Mouse (Mus musculus): ENCODE measurements around the gene Caly. TPM values are rescaled to one million over a fixed set of nuclear protein-coding genes. Genes with fewer than 3 reads are reported as not detected.

Caly gene
- polyA plus RNA-seq, 1 experiment from 2014 or later, result not detected

DNA sequence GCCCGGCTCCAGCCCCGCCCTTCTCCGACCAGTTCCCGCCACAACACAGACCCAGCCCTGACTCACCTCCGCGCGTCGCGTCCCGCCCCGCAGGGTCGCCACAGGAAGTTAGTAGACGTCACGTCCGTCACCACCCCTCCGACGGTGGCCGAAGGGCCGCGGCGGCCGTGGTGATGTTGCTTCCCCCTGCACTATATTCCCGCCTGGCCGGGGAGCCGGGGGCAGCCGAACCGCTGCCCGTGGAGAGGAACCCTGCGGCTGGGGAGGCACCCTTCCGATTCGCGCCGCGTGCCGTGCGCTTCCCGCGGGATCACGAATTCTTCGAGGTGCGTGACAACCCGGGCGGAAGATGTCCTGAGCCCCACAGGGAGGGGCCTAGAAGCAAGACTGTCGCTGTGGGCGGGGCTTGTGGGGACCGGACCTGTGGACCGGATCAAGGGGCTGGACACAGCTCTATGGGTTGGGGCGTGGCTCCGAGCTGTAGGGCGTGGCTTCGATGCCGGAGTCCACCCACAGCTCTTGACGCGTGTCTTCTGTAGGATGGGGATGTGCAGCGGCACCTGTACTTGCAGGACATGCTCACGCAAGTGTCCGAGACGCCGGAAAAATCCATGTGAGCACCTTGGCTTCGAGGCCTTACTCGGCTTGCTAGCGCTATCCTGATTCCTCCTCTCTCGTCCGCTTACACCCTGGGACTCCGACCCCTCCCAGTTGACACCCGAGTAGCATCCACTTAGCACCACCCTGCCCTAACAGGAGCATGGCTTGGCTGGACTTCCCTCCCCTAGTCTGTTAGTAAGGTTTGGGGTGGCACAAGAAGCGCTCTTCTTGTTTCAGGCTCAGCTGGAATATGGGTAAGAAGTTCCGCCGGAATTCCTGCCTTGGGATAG, 45.8 kb downstream of the Caly start, which contains the start of the genes Zfp511 and Tubgcp2:
Gene Zfp511, plus strand, starts transcription at position 111 of the 890 bp plus-strand sequence.
Gene Tubgcp2, minus strand, starts transcription at position 389 of the 890 bp plus-strand sequence.
- H3K9ac ChIP-seq (ENCODE audit: low read depth, low read length), result peak within 1 kb of the TSS; percentile 88
- ATAC-seq (ENCODE audit: low read depth), result peak; percentile 98
- WGBS (ENCODE audit: insufficient replicate concordance), result 2% methylated on average over 69 of the region's 69 CpGs
- no peaks in the 10 kb centered on the region for H3K27me3 ChIP-seq (ENCODE audit: control insufficient read depth, insufficient read depth, low read depth, low read length)
- peak within 1 kb of the TSS; percentile 92 for H3K4me2 ChIP-seq (ENCODE audit: low read depth, low read length)
- no peaks in the 10 kb centered on the region for H3K9me3 ChIP-seq (replicated peaks; ENCODE audit: control insufficient read depth, low read length)
- peak within 1 kb of the TSS; percentile 89 for H3K4me3 ChIP-seq (ENCODE audit: low read depth, low read length)
- H3K36me3 ChIP-seq (ENCODE audit: control insufficient read depth, insufficient read depth), result peaks cover 12% of the 10 kb centered on the region
- H3K4me1 ChIP-seq (ENCODE audit: control insufficient read depth, low read depth, low read length), result peaks cover 11% of the 10 kb centered on the region
- peak within 1 kb of the TSS; percentile 88 for H3K27ac ChIP-seq (ENCODE audit: low read length)

DNA sequence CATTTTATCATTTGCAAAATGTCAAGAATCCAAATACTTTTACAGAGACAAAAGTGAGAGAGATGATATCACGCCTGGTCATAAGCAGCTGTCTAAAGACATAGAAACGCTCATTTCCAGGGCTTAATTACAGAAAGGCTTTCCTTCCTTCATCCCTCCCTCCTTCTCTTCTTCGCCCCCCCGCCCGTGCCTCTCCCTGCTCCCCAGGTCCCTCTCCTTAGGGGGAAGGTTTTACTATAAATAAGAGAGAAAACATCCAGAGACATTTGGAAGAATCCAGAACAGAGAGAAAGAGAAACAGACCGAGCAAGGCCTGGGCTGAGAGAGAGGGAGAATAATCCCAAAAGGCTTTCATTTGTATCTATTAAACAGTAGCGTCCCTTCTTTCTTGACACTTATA, 46.9 kb downstream of the Caly start:
- Histone ChIP-seq H3K9ac (ENCODE audit: low read depth, low read length) (peak overlapping the region; percentile 88), H3K27ac (ENCODE audit: low read length) (peak overlapping the region; percentile 88), H3K4me2 (ENCODE audit: low read depth, low read length) (peak overlapping the region; percentile 92), H3K27me3 (ENCODE audit: control insufficient read depth, insufficient read depth, low read depth, low read length) (no peaks in the 10 kb centered on the region), H3K4me3 (ENCODE audit: low read depth, low read length) (peak overlapping the region; percentile 89), H3K36me3 (ENCODE audit: control insufficient read depth, insufficient read depth) (peaks cover 21% of the 10 kb centered on the region), H3K4me1 (ENCODE audit: control insufficient read depth, low read depth, low read length) (peaks cover 11% of the 10 kb centered on the region), H3K9me3 (replicated peaks; ENCODE audit: control insufficient read depth, low read length) (no peaks in the 10 kb centered on the region)
- WGBS (ENCODE audit: insufficient replicate concordance), result 8% methylated on average over 7 of the region's 7 CpGs
- no peak for ATAC-seq (ENCODE audit: low read depth)

DNA sequence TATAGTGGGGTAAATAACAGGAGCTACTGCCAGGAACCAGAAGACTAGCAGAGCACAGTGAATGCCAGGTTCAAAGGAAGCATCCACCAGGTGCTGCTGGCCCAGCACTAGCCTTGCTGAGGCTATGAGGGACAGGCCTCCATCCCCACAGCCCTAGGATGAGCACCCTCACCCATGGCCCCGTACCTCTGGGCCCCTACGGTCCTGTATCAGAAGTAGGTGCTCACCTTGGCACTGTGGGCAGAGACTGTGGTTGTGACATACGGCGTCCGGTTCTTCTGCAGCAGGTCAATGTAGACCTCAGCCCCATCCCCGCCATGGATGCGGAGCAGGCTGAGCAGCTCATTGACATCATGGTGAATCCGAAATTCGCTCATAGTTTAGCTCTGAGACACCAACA, 49.0 kb downstream of the Caly start:
- Histone ChIP-seq H3K27ac (ENCODE audit: low read length) (no peak overlapping the region), H3K4me2 (ENCODE audit: low read depth, low read length) (no peak overlapping the region), H3K9ac (ENCODE audit: low read depth, low read length) (no peak overlapping the region), H3K4me3 (ENCODE audit: low read depth, low read length) (no peak overlapping the region), H3K27me3 (ENCODE audit: control insufficient read depth, insufficient read depth, low read depth, low read length) (no peaks in the 10 kb centered on the region), H3K36me3 (ENCODE audit: control insufficient read depth, insufficient read depth) (peaks cover 40% of the 10 kb centered on the region), H3K9me3 (replicated peaks; ENCODE audit: control insufficient read depth, low read length) (no peaks in the 10 kb centered on the region), H3K4me1 (ENCODE audit: control insufficient read depth, low read depth, low read length) (peaks cover 11% of the 10 kb centered on the region)
- WGBS (ENCODE audit: insufficient replicate concordance), result 85% methylated on average over 9 of the region's 9 CpGs
- no peak for ATAC-seq (ENCODE audit: low read depth)

DNA sequence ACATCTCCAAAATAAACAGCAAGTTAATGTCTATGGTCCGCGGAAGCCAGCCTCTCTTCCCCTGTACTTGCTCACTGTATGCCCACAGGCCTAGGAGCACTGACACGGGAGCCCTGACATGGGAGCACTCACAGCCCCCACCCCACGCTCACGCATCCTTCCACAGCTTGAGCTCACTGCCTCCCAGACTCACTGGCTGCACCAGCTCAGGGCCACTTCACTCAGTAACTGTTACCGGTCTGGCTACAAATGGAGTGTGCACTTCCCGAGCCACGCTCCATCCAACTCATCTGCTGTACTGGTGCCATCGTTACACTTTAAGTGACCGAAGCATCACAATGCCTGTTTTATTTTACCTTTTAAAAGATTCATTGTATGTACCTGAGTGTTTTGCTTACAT, 50.0 kb downstream of the Caly start:
- H3K36me3 ChIP-seq (ENCODE audit: control insufficient read depth, insufficient read depth), result peaks cover 45% of the 10 kb centered on the region
- peaks cover 11% of the 10 kb centered on the region for H3K4me1 ChIP-seq (ENCODE audit: control insufficient read depth, low read depth, low read length)
- H3K4me2 ChIP-seq (ENCODE audit: low read depth, low read length), result no peak overlapping the region
- no peak for ATAC-seq (ENCODE audit: low read depth)
- no peaks in the 10 kb centered on the region for H3K9me3 ChIP-seq (replicated peaks; ENCODE audit: control insufficient read depth, low read length)
- WGBS (ENCODE audit: insufficient replicate concordance), result 89% methylated on average over 10 of the region's 10 CpGs
- H3K27ac ChIP-seq (ENCODE audit: low read length), result no peak overlapping the region
- no peaks in the 10 kb centered on the region for H3K27me3 ChIP-seq (ENCODE audit: control insufficient read depth, insufficient read depth, low read depth, low read length)
- H3K4me3 ChIP-seq (ENCODE audit: low read depth, low read length), result no peak overlapping the region
- H3K9ac ChIP-seq (ENCODE audit: low read depth, low read length), result no peak overlapping the region

DNA sequence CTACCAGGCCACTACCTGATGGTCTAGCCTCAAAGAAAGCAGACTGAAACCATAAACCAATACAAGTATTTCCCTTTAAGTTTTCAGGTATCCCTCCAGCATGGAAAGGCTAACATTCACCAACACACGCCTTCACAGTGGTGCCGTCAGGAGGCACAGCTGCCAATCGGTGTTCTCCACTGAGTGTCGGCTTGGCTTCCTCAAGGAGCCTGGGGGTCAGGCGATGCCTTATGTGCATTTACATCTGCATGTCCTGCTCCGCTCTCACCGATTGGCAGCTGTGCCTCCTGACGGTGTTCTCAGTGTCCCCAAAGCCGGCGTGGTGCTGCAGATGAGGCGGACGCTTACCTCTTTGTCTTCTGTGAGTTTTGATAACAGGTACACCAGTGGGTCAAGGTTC, 50.6 kb downstream of the Caly start:
- no peak overlapping the region for H3K27ac ChIP-seq (ENCODE audit: low read length)
- no peak overlapping the region for H3K4me2 ChIP-seq (ENCODE audit: low read depth, low read length)
- no peaks in the 10 kb centered on the region for H3K27me3 ChIP-seq (ENCODE audit: control insufficient read depth, insufficient read depth, low read depth, low read length)
- no peak for ATAC-seq (ENCODE audit: low read depth)
- no peak overlapping the region for H3K9ac ChIP-seq (ENCODE audit: low read depth, low read length)
- H3K4me1 ChIP-seq (ENCODE audit: control insufficient read depth, low read depth, low read length), result peaks cover 6% of the 10 kb centered on the region
- peaks cover 45% of the 10 kb centered on the region for H3K36me3 ChIP-seq (ENCODE audit: control insufficient read depth, insufficient read depth)
- H3K4me3 ChIP-seq (ENCODE audit: low read depth, low read length), result no peak overlapping the region
- no peaks in the 10 kb centered on the region for H3K9me3 ChIP-seq (replicated peaks; ENCODE audit: control insufficient read depth, low read length)
- whole genome bisulfite sequencing (ENCODE audit: insufficient replicate concordance), result 92% methylated on average over 12 of the region's 12 CpGs

Other genes with a start within 250 kb of the Caly start
- 0.12 TPM in 1 of 2 replicates, not detected in the other for gene Adgra1, start 248.4 kb downstream of the Caly start, polyA plus RNA-seq (2015; fragmentation: Nextera tagmentation; extraction: Ambion mirVana)
- gene Kndc1, start 187.9 kb downstream of the Caly start, polyA plus RNA-seq (2015; fragmentation: Nextera tagmentation; extraction: Ambion mirVana), result not detected in 2 replicates
- gene Utf1, start 138.8 kb downstream of the Caly start, polyA plus RNA-seq (2015; fragmentation: Nextera tagmentation; extraction: Ambion mirVana), result not detected in 2 replicates
- gene 6430531B16Rik, start 103.8 kb downstream of the Caly start, polyA plus RNA-seq (2015; fragmentation: Nextera tagmentation; extraction: Ambion mirVana), result not detected in 2 replicates
- gene Adam8, start 90.0 kb downstream of the Caly start, polyA plus RNA-seq (2015; fragmentation: Nextera tagmentation; extraction: Ambion mirVana), result 1.6 and 1.8 TPM in 2 replicates
- gene Zfp511, start 46.2 kb downstream of the Caly start, polyA plus RNA-seq (2015; fragmentation: Nextera tagmentation; extraction: Ambion mirVana), result 15.5 and 16.5 TPM in 2 replicates
- gene Tubgcp2, start 45.9 kb downstream of the Caly start, polyA plus RNA-seq (2015; fragmentation: Nextera tagmentation; extraction: Ambion mirVana), result 22.2 and 23.3 TPM in 2 replicates
- not detected in 2 replicates for gene Msx3, start 33.5 kb downstream of the Caly start, polyA plus RNA-seq (2015; fragmentation: Nextera tagmentation; extraction: Ambion mirVana)
- 9.5 TPM in 1 of 2 replicates, not detected in the other for gene Prap1, start 10.8 kb upstream of the Caly start, polyA plus RNA-seq (2015; fragmentation: Nextera tagmentation; extraction: Ambion mirVana)
- 8.4 and 11.6 TPM in 2 replicates for gene Fuom, start 19.9 kb upstream of the Caly start, polyA plus RNA-seq (2015; fragmentation: Nextera tagmentation; extraction: Ambion mirVana)
- gene Paox, start 33.3 kb upstream of the Caly start, polyA plus RNA-seq (2015; fragmentation: Nextera tagmentation; extraction: Ambion mirVana), result 11.0 and 14.3 TPM in 2 replicates
- 122 and 131 TPM in 2 replicates for gene Echs1, start 33.9 kb upstream of the Caly start, polyA plus RNA-seq (2015; fragmentation: Nextera tagmentation; extraction: Ambion mirVana)
- 13.0 and 13.1 TPM in 2 replicates for gene Mtg1, start 55.0 kb upstream of the Caly start, polyA plus RNA-seq (2015; fragmentation: Nextera tagmentation; extraction: Ambion mirVana)
- gene Sprn, start 72.3 kb upstream of the Caly start, polyA plus RNA-seq (2015; fragmentation: Nextera tagmentation; extraction: Ambion mirVana), result not detected in 2 replicates
- gene Olfr522, start 82.2 kb upstream of the Caly start, polyA plus RNA-seq (2015; fragmentation: Nextera tagmentation; extraction: Ambion mirVana), result not detected in 2 replicates
- gene Olfr523, start 90.7 kb upstream of the Caly start, polyA plus RNA-seq (2015; fragmentation: Nextera tagmentation; extraction: Ambion mirVana), result not detected in 2 replicates
- not detected in 2 replicates for gene Olfr524, start 123.4 kb upstream of the Caly start, polyA plus RNA-seq (2015; fragmentation: Nextera tagmentation; extraction: Ambion mirVana)
- gene Cd163l1, start 135.7 kb upstream of the Caly start, polyA plus RNA-seq (2015; fragmentation: Nextera tagmentation; extraction: Ambion mirVana), result 0.05 and 0.06 TPM in 2 replicates
- not detected in 2 replicates for gene 5830411N06Rik, start 164.7 kb upstream of the Caly start, polyA plus RNA-seq (2015; fragmentation: Nextera tagmentation; extraction: Ambion mirVana)
- not detected in 2 replicates for gene Olfr525, start 238.3 kb upstream of the Caly start, polyA plus RNA-seq (2015; fragmentation: Nextera tagmentation; extraction: Ambion mirVana)